Mouse (Mus musculus): Measurements from ENCODE around the gene Cyth3.
A peak's percentile ranks its signal among the peaks of the same experiment; 100 is the strongest.

The Cyth3 gene

DNA sequence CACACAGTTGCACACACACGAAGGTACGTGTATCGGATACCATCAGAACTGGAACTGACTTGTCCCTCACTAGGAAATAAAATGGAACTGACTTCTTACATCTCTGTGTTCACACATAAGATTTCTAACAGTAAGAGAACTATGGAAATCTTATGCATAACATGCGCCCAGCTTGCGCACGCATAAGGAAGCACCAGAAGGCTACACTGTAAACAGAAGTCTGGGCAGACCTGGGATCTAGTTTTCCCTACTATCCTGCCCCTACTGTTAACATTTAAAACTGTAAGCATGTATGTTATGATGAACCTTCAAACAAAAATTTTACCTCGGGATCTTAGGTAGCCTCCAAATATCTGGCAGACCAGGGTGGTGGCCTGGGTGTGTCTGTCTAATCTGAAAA is 99.7 kb downstream of the Cyth3 start:
- DNase-seq = no peak

GRCm38 (mm10) chr5:143730915-143731314 is 108.7 kb downstream of the Cyth3 start:
- no peak for DNase-seq

- peak; percentile 37 for DNase-seq
Observed at GRCm38 (mm10) chr5:143731483-143732112, 109.4 kb downstream of the Cyth3 start.

GRCm38 (mm10) chr5:143732180-143732891 is 110.1 kb downstream of the Cyth3 start, which contains the start of gene Usp42:
TSS of gene Usp42 (minus strand) at chr5:143732280.
- DNase-seq = peak; percentile 94

GRCm38 (mm10) chr5:143749630-143750208 is 127.5 kb downstream of the Cyth3 start:
- no peak for DNase-seq

DNA sequence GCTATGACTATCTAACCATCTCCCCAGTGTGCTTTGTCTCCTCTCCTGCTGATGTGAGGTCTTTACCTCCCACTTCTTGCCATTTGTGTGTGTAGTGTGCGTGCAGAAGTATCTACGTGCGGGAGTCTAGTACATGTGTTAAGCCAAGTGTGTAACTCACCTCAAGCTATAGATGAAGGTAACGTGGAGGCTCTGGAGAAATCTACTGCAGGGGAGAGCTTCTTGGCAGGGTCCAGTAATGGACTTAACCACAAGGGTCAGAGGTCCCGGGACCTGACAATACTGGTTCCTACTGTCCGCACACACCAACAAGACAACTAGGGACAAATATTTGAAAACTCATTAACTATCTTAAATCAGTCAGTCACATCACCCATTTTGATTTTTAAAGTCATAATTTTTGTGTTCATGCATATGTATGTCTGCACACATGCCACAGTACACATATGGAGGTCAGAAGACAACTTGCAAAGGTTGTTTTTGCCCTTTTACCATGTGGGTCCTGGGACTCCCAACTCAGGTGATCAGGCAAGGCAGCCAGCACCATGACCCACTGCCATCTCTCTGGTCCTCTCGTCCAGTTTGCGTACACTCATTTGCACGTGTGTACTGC is 133.4 kb downstream of the Cyth3 start:
- no peak for DNase-seq

DNA sequence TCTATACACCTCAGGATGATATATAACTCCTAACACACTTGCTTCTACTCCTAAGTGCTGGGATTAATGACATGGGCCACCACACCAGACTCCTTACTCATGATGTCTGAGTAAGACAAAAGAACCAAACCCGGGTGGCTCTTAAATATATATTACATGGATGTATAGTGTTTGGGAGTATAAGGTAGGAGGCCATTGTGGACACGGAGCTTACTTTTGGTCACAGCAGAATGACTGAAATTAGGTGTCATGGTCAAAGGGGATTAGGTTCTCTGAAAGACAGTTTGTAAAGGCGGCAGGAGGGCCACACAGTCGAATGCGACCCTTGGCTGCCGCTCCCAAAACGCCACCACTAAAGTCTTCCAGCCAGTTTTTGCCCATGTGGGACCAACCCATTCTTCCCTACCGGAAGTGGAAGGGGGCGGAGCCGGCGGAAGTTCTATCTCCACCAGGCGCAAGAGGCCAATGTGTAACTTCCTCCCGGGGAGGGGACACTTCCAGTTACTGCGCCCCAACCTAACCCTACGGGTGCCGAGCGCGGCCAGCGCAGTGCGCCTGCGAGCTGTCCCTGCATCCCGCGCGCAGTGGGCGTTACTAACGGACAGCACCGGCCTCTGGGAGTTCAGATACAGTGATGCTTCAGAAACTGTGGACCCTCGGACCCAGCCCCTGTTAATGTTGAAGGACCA is 135.7 kb downstream of the Cyth3 start:
- DNase-seq = peak; percentile 90

DNA sequence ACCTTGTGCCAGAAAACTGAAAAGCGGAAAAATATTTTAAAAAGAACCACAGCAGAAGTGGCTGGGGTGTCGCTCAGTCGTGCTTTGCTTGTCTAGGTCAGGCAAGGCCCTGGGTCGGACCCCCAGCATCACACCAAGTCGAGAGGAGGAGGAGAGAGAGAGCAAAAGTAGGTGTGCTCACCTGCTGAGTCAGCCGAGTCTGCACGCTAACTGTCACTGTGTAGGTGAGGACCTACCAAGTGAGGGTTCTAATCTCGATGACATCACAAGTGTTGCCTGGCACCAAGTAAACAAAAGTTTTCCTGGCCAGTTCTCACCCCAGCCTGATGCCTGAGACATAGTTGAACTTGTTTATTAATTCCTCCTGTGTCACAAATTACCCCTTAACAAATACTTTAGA is 137.3 kb downstream of the Cyth3 start:
- DNase-seq = no peak
